Mouse (Mus musculus): ENCODE data around the gene Dock4. TPM values are rescaled to one million over a fixed set of nuclear protein-coding genes. Genes with fewer than 3 reads are reported as not detected.

Gene Dock4
- polyA plus RNA-seq, 1 experiment from 2014 or later, result 13.3 TPM

GRCm38 (mm10) chr12:40888829-40889228, 443.1 kb downstream of the Dock4 start:
- H3K9ac ChIP-seq (replicated peaks; ENCODE audit: low read length), result no peak overlapping the region
- H3K36me3 ChIP-seq (ENCODE audit: insufficient read depth, low read length), result no peaks in the 10 kb centered on the region
- no peak overlapping the region for H3K4me3 ChIP-seq (ENCODE audit: low read length)
- H3K9me3 ChIP-seq (ENCODE audit: low read length), result no peaks in the 10 kb centered on the region
- no peak overlapping the region for H3K27ac ChIP-seq (ENCODE audit: low read length)
- 85% methylated on average over 1 of the region's 1 CpGs for WGBS
- no peak for ATAC-seq (ENCODE audit: low FRiP score, low TSS enrichment)
- H3K27me3 ChIP-seq (ENCODE audit: insufficient read depth, low read length), result no peaks in the 10 kb centered on the region
- H3K4me2 ChIP-seq (replicated peaks; ENCODE audit: low read depth, low read length), result no peak overlapping the region
- no peaks in the 10 kb centered on the region for H3K4me1 ChIP-seq (ENCODE audit: insufficient read depth, low read length)

- no peak overlapping the region for H3K4me3 ChIP-seq (ENCODE audit: low read length)
- 78% methylated on average over 3 of the region's 3 CpGs for WGBS
Observed at GRCm38 (mm10) chr12:40889534-40889933, 443.8 kb downstream of the Dock4 start.

GRCm38 (mm10) chr12:40891168-40891567, 445.4 kb downstream of the Dock4 start:
- no peaks in the 10 kb centered on the region for H3K4me1 ChIP-seq (ENCODE audit: insufficient read depth, low read length)
- H3K4me2 ChIP-seq (replicated peaks; ENCODE audit: low read depth, low read length), result no peak overlapping the region
- no peak overlapping the region for H3K4me3 ChIP-seq (ENCODE audit: low read length)
- H3K36me3 ChIP-seq (ENCODE audit: insufficient read depth, low read length), result no peaks in the 10 kb centered on the region
- H3K9ac ChIP-seq (replicated peaks; ENCODE audit: low read length), result no peak overlapping the region
- H3K27ac ChIP-seq (ENCODE audit: low read length), result no peak overlapping the region
- H3K9me3 ChIP-seq (ENCODE audit: low read length), result no peaks in the 10 kb centered on the region
- no peaks in the 10 kb centered on the region for H3K27me3 ChIP-seq (ENCODE audit: insufficient read depth, low read length)
- ATAC-seq (ENCODE audit: low FRiP score, low TSS enrichment), result no peak

More at GRCm38 (mm10) chr12:40889534-40889933, 443.8 kb downstream of the Dock4 start:
- H3K36me3 ChIP-seq (ENCODE audit: insufficient read depth, low read length), result no peaks in the 10 kb centered on the region
- H3K4me2 ChIP-seq (replicated peaks; ENCODE audit: low read depth, low read length), result no peak overlapping the region
- no peaks in the 10 kb centered on the region for H3K4me1 ChIP-seq (ENCODE audit: insufficient read depth, low read length)
- H3K9ac ChIP-seq (replicated peaks; ENCODE audit: low read length), result no peak overlapping the region
- ATAC-seq (ENCODE audit: low FRiP score, low TSS enrichment), result no peak
- no peaks in the 10 kb centered on the region for H3K9me3 ChIP-seq (ENCODE audit: low read length)
- no peak overlapping the region for H3K27ac ChIP-seq (ENCODE audit: low read length)
- no peaks in the 10 kb centered on the region for H3K27me3 ChIP-seq (ENCODE audit: insufficient read depth, low read length)

GRCm38 (mm10) chr12:40893741-40894140, 448.0 kb downstream of the Dock4 start:
- Histone ChIP-seq H3K4me1 (ENCODE audit: insufficient read depth, low read length) (no peaks in the 10 kb centered on the region), H3K9ac (replicated peaks; ENCODE audit: low read length) (no peak overlapping the region), H3K4me3 (ENCODE audit: low read length) (no peak overlapping the region), H3K27me3 (ENCODE audit: insufficient read depth, low read length) (no peaks in the 10 kb centered on the region), H3K9me3 (ENCODE audit: low read length) (no peaks in the 10 kb centered on the region), H3K27ac (ENCODE audit: low read length) (no peak overlapping the region), H3K4me2 (replicated peaks; ENCODE audit: low read depth, low read length) (no peak overlapping the region), H3K36me3 (ENCODE audit: insufficient read depth, low read length) (no peaks in the 10 kb centered on the region)
- no peak for ATAC-seq (ENCODE audit: low FRiP score, low TSS enrichment)
- WGBS, result 41% methylated on average over 4 of the region's 7 CpGs

- 83% methylated on average over 5 of the region's 5 CpGs for WGBS
- H3K9me3 ChIP-seq (ENCODE audit: low read length), result no peaks in the 10 kb centered on the region
- no peak for ATAC-seq (ENCODE audit: low FRiP score, low TSS enrichment)
Observed at GRCm38 (mm10) chr12:40894695-40895094, 448.9 kb downstream of the Dock4 start.

More at GRCm38 (mm10) chr12:40894695-40895094, 448.9 kb downstream of the Dock4 start:
- H3K36me3 ChIP-seq (ENCODE audit: insufficient read depth, low read length), result no peaks in the 10 kb centered on the region
- H3K27ac ChIP-seq (ENCODE audit: low read length), result no peak overlapping the region
- no peak overlapping the region for H3K4me3 ChIP-seq (ENCODE audit: low read length)
- no peaks in the 10 kb centered on the region for H3K27me3 ChIP-seq (ENCODE audit: insufficient read depth, low read length)
- H3K9ac ChIP-seq (replicated peaks; ENCODE audit: low read length), result no peak overlapping the region
- H3K4me1 ChIP-seq (ENCODE audit: insufficient read depth, low read length), result no peaks in the 10 kb centered on the region
- no peak overlapping the region for H3K4me2 ChIP-seq (replicated peaks; ENCODE audit: low read depth, low read length)

Other genes with a start within 250 kb of the Dock4 start
- gene Lsmem1, start 246.5 kb upstream of the Dock4 start, polyA plus RNA-seq (2015; fragmentation: Nextera tagmentation; extraction: Ambion mirVana), result 0.21 and 0.23 TPM in 2 replicates
- 88.7 and 103 TPM in 2 replicates for gene Ifrd1, start 197.4 kb upstream of the Dock4 start, polyA plus RNA-seq (2015; fragmentation: Nextera tagmentation; extraction: Ambion mirVana)
- gene Zfp277, start 50 bp upstream of the Dock4 start, polyA plus RNA-seq (2015; fragmentation: Nextera tagmentation; extraction: Ambion mirVana), result 42.4 and 42.8 TPM in 2 replicates

All from kidney, embryonic 16.5 days (tissue).